8 mouse cellular contexts compared by ENCODE assay signal in the genomic region with DNA sequence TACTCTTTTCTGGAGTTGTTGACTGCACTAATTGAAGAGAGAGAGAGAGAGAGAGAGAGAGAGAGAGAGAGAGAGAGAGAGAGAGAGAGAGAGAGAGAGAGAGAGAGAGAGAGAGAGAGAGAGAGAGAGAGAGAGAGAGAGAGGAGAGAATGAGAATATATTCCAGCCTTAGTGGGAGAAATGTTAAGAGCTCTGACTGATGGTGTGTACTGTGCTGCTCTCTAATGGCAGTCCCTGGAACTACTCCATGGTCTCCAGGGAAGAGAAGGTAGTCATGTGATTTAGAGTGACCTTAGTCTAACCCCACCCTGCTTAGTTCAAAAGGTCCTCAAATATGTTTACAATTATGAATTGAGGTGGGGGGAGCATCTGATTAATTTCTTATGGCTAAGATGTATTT.
DNase-seq lines count a peak whose midpoint lies in the region; ATAC-seq and TF ChIP-seq lines count a peak whose summit lies in the region.
"Not testable (repeated sequence)": the region's sequence is repeated elsewhere in the genome, so short reads cannot be mapped to it uniquely, and the experiment has no call there.

No protein-coding gene starts in this region.

- not testable (repeated sequence) for H3K27ac ChIP-seq in embryonic facial prominence, embryonic 11.5 days (replicated peaks; ENCODE audit: low read depth, low read length); kidney, adult 2 months (ENCODE audit: insufficient read depth, low read depth, low read length); limb, embryonic 10.5 days; midbrain, embryonic 14.5 days (replicated peaks; ENCODE audit: low read depth, low read length)

- TF ChIP-seq POLR2A in kidney, adult 2 months (IDR thresholded peaks at IDR 0.05; ENCODE audit: low read depth, low read length), result not testable (repeated sequence)

- H3K4me1 ChIP-seq in embryonic facial prominence, embryonic 11.5 days (ENCODE audit: control insufficient read depth, insufficient read depth, low read length); kidney, adult 2 months (ENCODE audit: control insufficient read depth, insufficient read depth, low read length); limb, embryonic 10.5 days: not testable (repeated sequence)
- peaks cover 18% of the 10 kb centered on the region for H3K4me1 ChIP-seq in midbrain, embryonic 14.5 days (ENCODE audit: control insufficient read depth, insufficient read depth, low read length)

- H3K9ac ChIP-seq in embryonic facial prominence, embryonic 11.5 days (replicated peaks; ENCODE audit: low read length); midbrain, embryonic 14.5 days (replicated peaks; ENCODE audit: low read length): not testable (repeated sequence)

- H3K27me3 ChIP-seq in embryonic facial prominence, embryonic 11.5 days (ENCODE audit: control insufficient read depth, insufficient read depth, low read length); kidney, adult 2 months (replicated peaks; ENCODE audit: control insufficient read depth, insufficient read depth, low read length); limb, embryonic 10.5 days (ENCODE audit: low read depth, poor library complexity, severe bottlenecking); midbrain, embryonic 14.5 days (ENCODE audit: control insufficient read depth, insufficient read depth, low read length): not testable (repeated sequence)

- H3K36me3 ChIP-seq in embryonic facial prominence, embryonic 11.5 days (replicated peaks; ENCODE audit: control insufficient read depth, insufficient read depth, low read depth, low read length); kidney, adult 2 months (ENCODE audit: control insufficient read depth, insufficient read depth, low read length); limb, embryonic 10.5 days; midbrain, embryonic 14.5 days (ENCODE audit: control insufficient read depth, insufficient read depth, low read length): not testable (repeated sequence)

- not testable (repeated sequence) for ATAC-seq in embryonic facial prominence, embryonic 11.5 days (replicated peaks; ENCODE audit: insufficient number of reproducible peaks, low FRiP score, low TSS enrichment, low read depth); midbrain, embryonic 14.5 days (ENCODE audit: low FRiP score, low TSS enrichment)

- TF ChIP-seq CTCF in kidney, adult 2 months (conservative IDR thresholded peaks at IDR 0.05; ENCODE audit: insufficient read depth, insufficient read length, low read depth, low read length), result peak; percentile 60

- not testable (repeated sequence) for H3K4me3 ChIP-seq in embryonic facial prominence, embryonic 11.5 days (ENCODE audit: low read depth, low read length); kidney, adult 2 months (ENCODE audit: insufficient read depth, low read depth, low read length); limb, embryonic 10.5 days; midbrain, embryonic 14.5 days (replicated peaks; ENCODE audit: low read depth, low read length)

- H3K4me2 ChIP-seq in embryonic facial prominence, embryonic 11.5 days (ENCODE audit: low read depth, low read length); midbrain, embryonic 14.5 days (ENCODE audit: low read length): not testable (repeated sequence)

- not testable (repeated sequence) for H3K9me3 ChIP-seq in embryonic facial prominence, embryonic 11.5 days (replicated peaks; ENCODE audit: control insufficient read depth, low read length); limb, embryonic 10.5 days (replicated peaks); midbrain, embryonic 14.5 days (ENCODE audit: control insufficient read depth, low read length)

- DNase-seq in CD4-positive, CD25-positive, alpha-beta regulatory T cell, adult 2 months (ENCODE audit: low read depth, low spot score), result peak; percentile 73
- peak; percentile 52 to 73 for DNase-seq in adrenal gland, postnatal 36 days
- peak; percentile 75 for DNase-seq in embryonic facial prominence, embryonic 11.5 days (ENCODE audit: low spot score)
- peak; percentile 84 for DNase-seq in heart, adult 8-10 months (ENCODE audit: low spot score)
- DNase-seq in kidney, adult 2 months, result peak; percentile 85
- peak; percentile 58 for DNase-seq in limb, embryonic 10.5 days (ENCODE audit: low spot score)
- DNase-seq in midbrain, embryonic 14.5 days, result peak; percentile 83
- DNase-seq in spleen, postnatal 36 days (ENCODE audit: low spot score in 2 of 2), result peak; percentile 53 to 66
